Mouse (Mus musculus) thymus, adult 2 months (tissue): ENCODE data around the gene Dnaaf5.

Experiments
- CTCF ChIP-seq: fragments of 200-500 bp; IDR thresholded peaks from 2 replicates; pipeline ENCODE4 v1.5.1; 2012; ENCODE audit warnings: mild to moderate bottlenecking, control low read depth, low read length, moderate library complexity, borderline replicate concordance; ENCODE audit not compliant: control insufficient read depth, poor library complexity, insufficient read depth; ENCODE audit errors: extremely low read depth
- POLR2A ChIP-seq: fragments of 200-500 bp; IDR thresholded peaks from 2 replicates; pipeline ENCODE4 v1.6.1; 2012; ENCODE audit warnings: mild to moderate bottlenecking, low read length, control low read depth, moderate library complexity; ENCODE audit not compliant: control insufficient read depth, poor library complexity, insufficient read depth; ENCODE audit errors: extremely low read depth

DNA sequence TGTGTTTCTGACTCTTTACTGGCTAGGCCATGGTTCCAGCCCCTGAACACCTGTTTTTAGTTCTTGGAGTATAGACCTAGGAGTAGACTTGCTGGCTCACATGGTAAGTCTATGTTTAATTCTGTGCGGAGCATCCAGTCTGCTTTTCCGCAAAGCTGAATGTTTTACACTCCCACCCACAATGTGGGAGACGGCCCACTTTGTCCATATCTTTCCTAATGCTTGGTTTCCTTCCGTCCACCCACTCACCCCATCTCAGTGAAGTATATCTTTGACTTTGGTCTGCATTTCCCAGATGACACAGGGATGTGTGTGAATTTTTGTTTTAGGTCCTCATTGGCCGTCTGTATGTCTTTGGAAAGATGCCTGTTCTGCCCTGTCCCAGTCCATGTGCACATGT lies 53.3 kb downstream of the Dnaaf5 start:
- TF ChIP-seq CTCF (no peak), POLR2A (no peak)
